Mouse (Mus musculus) erythroblast, embryonic 14.5 days (primary cell): Measurements from ENCODE around the gene Ccdc173.

Source experiments
- GATA1 ChIP-seq: IDR thresholded peaks from 2 replicates; pipeline ENCODE4 v1.6.1; 2012; ENCODE audit warnings: low read length, inconsistent platforms, mixed read lengths
- TAL1 ChIP-seq: IDR thresholded peaks from 3 replicates; pipeline ENCODE4 v1.6.1; 2012; ENCODE audit warnings: low read length, inconsistent platforms, mixed read lengths

- TF ChIP-seq GATA1: no peak
- no peak for TF ChIP-seq TAL1
These were observed 10.6 kb downstream of the Ccdc173 start for GRCm38 (mm10) chr2:69778836-69779177.
